Mouse (Mus musculus) intestine, embryonic 15.5 days (tissue): ENCODE results near the gene Vsig10. TPM values are rescaled to one million over a fixed set of nuclear protein-coding genes. Genes with fewer than 3 reads are reported as not detected.
A peak's percentile ranks its signal among the peaks of the same experiment; 100 is the strongest.

Experiments used
- ATAC-seq: fragments of 200-750 bp; cut with Nextera tagmentation; 2 replicates; pipeline ENCODE4 v1.8.0; 2017; ENCODE audit warnings: moderate TSS enrichment, moderate library complexity
- H3K27ac ChIP-seq: fragments of 300-500 bp; sonication (generic); 2 replicates; pipeline ENCODE4 v1.5.1; 2015; ENCODE audit warnings: mild to moderate bottlenecking, inconsistent platforms
- H3K27me3 ChIP-seq: fragments of 300-500 bp; sonication (generic); replicated peaks from 2 replicates; pipeline ENCODE4 v1.6.1; 2015; ENCODE audit warnings: inconsistent platforms
- H3K36me3 ChIP-seq: fragments of 300-500 bp; sonication (generic); 2 replicates; pipeline ENCODE4 v1.6.1; 2015; ENCODE audit warnings: inconsistent platforms
- H3K4me1 ChIP-seq: fragments of 300-500 bp; sonication (generic); replicated peaks from 2 replicates; pipeline ENCODE4 v1.6.1; 2015; ENCODE audit warnings: inconsistent platforms
- H3K4me2 ChIP-seq: fragments of 300-500 bp; sonication (generic); replicated peaks from 2 replicates; pipeline ENCODE4 v1.6.1; 2015; ENCODE audit warnings: mild to moderate bottlenecking, inconsistent platforms
- H3K4me3 ChIP-seq: fragments of 300-500 bp; sonication (generic); replicated peaks from 2 replicates; pipeline ENCODE4 v1.5.1; 2015; ENCODE audit warnings: inconsistent platforms
- H3K9ac ChIP-seq: fragments of 300-500 bp; sonication (generic); 2 replicates; pipeline ENCODE4 v1.6.1; 2015; ENCODE audit warnings: inconsistent platforms
- H3K9me3 ChIP-seq: fragments of 300-500 bp; sonication (generic); 2 replicates; pipeline ENCODE4 v1.6.1; 2016; ENCODE audit warnings: inconsistent platforms
- WGBS: fragments of 180-500 bp; shearing (Covaris S2); methylation state at CpG from one replicate; pipeline ENCODE4 v1.1.7; 2015; 5-methylcytosine and 5-hydroxymethylcytosine counted together
- polyA plus RNA-seq: library from polyadenylated mRNA; unstranded; fragments of >200 nt; fragmentation: Nextera tagmentation; extraction: Ambion mirVana; gene quantifications from 2 replicates; pipeline ENCODE4 v1.2.1, GENCODE M21; 2015

Gene Vsig10
- polyA plus RNA-seq = 14.1 and 16.8 TPM in 2 replicates

- Histone ChIP-seq H3K4me3 (peak within 1 kb of the TSS; percentile 83), H3K27me3 (no peaks in the 10 kb centered on the region), H3K36me3 (no peaks in the 10 kb centered on the region), H3K4me2 (peak within 1 kb of the TSS; percentile 89), H3K9me3 (no peaks in the 10 kb centered on the region), H3K27ac (peak within 1 kb of the TSS; percentile 92), H3K9ac (peak within 1 kb of the TSS; percentile 88), H3K4me1 (peaks cover 18% of the 10 kb centered on the region; the same call in 1 of the 2 replicates)
- ATAC-seq = peak; percentile 79
- under 1% methylated on average over 81 of the region's 81 CpGs for WGBS
These were observed at the start of gene Vsig10 for GRCm38 (mm10) chr5:117318741-117319629. TSS of gene Vsig10 (plus strand) at chr5:117319083.

GRCm38 (mm10) chr5:117269395-117269794 lies 49.5 kb upstream of the Vsig10 start:
- H3K9me3 ChIP-seq = no peaks in the 10 kb centered on the region
- WGBS = 94% methylated on average over 12 of the region's 12 CpGs
- ATAC-seq = peak; percentile 39; the same call in 1 of the 2 replicates
- no peaks in the 10 kb centered on the region for H3K4me1 ChIP-seq
- no peak overlapping the region for H3K4me2 ChIP-seq
- no peak overlapping the region for H3K4me3 ChIP-seq
- no peak overlapping the region for H3K9ac ChIP-seq
- no peak overlapping the region for H3K27ac ChIP-seq
- no peaks in the 10 kb centered on the region for H3K36me3 ChIP-seq
- no peaks in the 10 kb centered on the region for H3K27me3 ChIP-seq

GRCm38 (mm10) chr5:117271945-117272344 lies 46.9 kb upstream of the Vsig10 start:
- no peak overlapping the region for H3K4me2 ChIP-seq
- no peak overlapping the region for H3K4me3 ChIP-seq
- H3K9me3 ChIP-seq = no peaks in the 10 kb centered on the region
- no peaks in the 10 kb centered on the region for H3K27me3 ChIP-seq
- H3K9ac ChIP-seq = no peak overlapping the region
- no peak for ATAC-seq
- no peaks in the 10 kb centered on the region for H3K4me1 ChIP-seq
- H3K27ac ChIP-seq = no peak overlapping the region
- H3K36me3 ChIP-seq = no peaks in the 10 kb centered on the region
- WGBS = 94% methylated on average over 14 of the region's 14 CpGs

- no peak overlapping the region for H3K27ac ChIP-seq
- 71% methylated on average over 5 of the region's 5 CpGs for WGBS
- no peak overlapping the region for H3K4me2 ChIP-seq
- no peaks in the 10 kb centered on the region for H3K36me3 ChIP-seq
- H3K27me3 ChIP-seq = no peaks in the 10 kb centered on the region
- ATAC-seq = no peak
- H3K9ac ChIP-seq = no peak overlapping the region
- H3K9me3 ChIP-seq = no peaks in the 10 kb centered on the region
- no peak overlapping the region for H3K4me3 ChIP-seq
- no peaks in the 10 kb centered on the region; the same call in 1 of the 2 replicates for H3K4me1 ChIP-seq
These were observed 44.1 kb upstream of the Vsig10 start for GRCm38 (mm10) chr5:117274817-117275216.

GRCm38 (mm10) chr5:117277784-117278183 lies 41.1 kb upstream of the Vsig10 start:
- Histone ChIP-seq H3K9me3 (no peaks in the 10 kb centered on the region), H3K27me3 (no peaks in the 10 kb centered on the region), H3K4me2 (no peak overlapping the region), H3K4me3 (no peak overlapping the region), H3K36me3 (peaks cover 8% of the 10 kb centered on the region; the same call in 1 of the 2 replicates), H3K4me1 (peaks cover 2% of the 10 kb centered on the region; the same call in 1 of the 2 replicates), H3K27ac (no peak overlapping the region), H3K9ac (no peak overlapping the region)
- no peak for ATAC-seq
- 96% methylated on average over 6 of the region's 6 CpGs for WGBS

- H3K27ac ChIP-seq = no peak overlapping the region
- ATAC-seq = peak; percentile 63
These were observed 39.8 kb upstream of the Vsig10 start for GRCm38 (mm10) chr5:117278809-117279668.

GRCm38 (mm10) chr5:117279669-117280050 lies 39.2 kb upstream of the Vsig10 start:
- no peak overlapping the region for H3K27ac ChIP-seq
- H3K27me3 ChIP-seq = no peaks in the 10 kb centered on the region
- peaks cover 6% of the 10 kb centered on the region for H3K4me1 ChIP-seq
- no peaks in the 10 kb centered on the region for H3K9me3 ChIP-seq
- no peak overlapping the region for H3K4me3 ChIP-seq
- peak; percentile 40 for ATAC-seq
- H3K9ac ChIP-seq = no peak overlapping the region
- H3K36me3 ChIP-seq = peaks cover 13% of the 10 kb centered on the region; the same call in 1 of the 2 replicates
- H3K4me2 ChIP-seq = no peak overlapping the region
- WGBS = 57% methylated on average over 4 of the region's 4 CpGs

More at GRCm38 (mm10) chr5:117278809-117279668, 39.8 kb upstream of the Vsig10 start:
- WGBS = 73% methylated on average over 15 of the region's 15 CpGs
- H3K9ac ChIP-seq = no peak overlapping the region
- no peak overlapping the region for H3K4me2 ChIP-seq
- peaks cover 8% of the 10 kb centered on the region; the same call in 1 of the 2 replicates for H3K36me3 ChIP-seq
- peaks cover 2% of the 10 kb centered on the region; the same call in 1 of the 2 replicates for H3K4me1 ChIP-seq
- no peaks in the 10 kb centered on the region for H3K9me3 ChIP-seq
- H3K27me3 ChIP-seq = no peaks in the 10 kb centered on the region
- no peak overlapping the region for H3K4me3 ChIP-seq

GRCm38 (mm10) chr5:117281536-117281935 lies 37.3 kb upstream of the Vsig10 start:
- H3K4me3 ChIP-seq = no peak overlapping the region
- peaks cover 16% of the 10 kb centered on the region; the same call in 1 of the 2 replicates for H3K36me3 ChIP-seq
- peaks cover 19% of the 10 kb centered on the region for H3K4me1 ChIP-seq
- H3K27me3 ChIP-seq = no peaks in the 10 kb centered on the region
- no peak overlapping the region for H3K9ac ChIP-seq
- no peak overlapping the region for H3K4me2 ChIP-seq
- ATAC-seq = no peak
- H3K27ac ChIP-seq = no peak overlapping the region
- 86% methylated on average over 10 of the region's 10 CpGs for WGBS
- H3K9me3 ChIP-seq = no peaks in the 10 kb centered on the region

- no peak overlapping the region for H3K4me2 ChIP-seq
- no peaks in the 10 kb centered on the region for H3K27me3 ChIP-seq
- H3K4me1 ChIP-seq = peaks cover 19% of the 10 kb centered on the region
- WGBS = 84% methylated on average over 8 of the region's 8 CpGs
- H3K36me3 ChIP-seq = peaks cover 16% of the 10 kb centered on the region; the same call in 1 of the 2 replicates
- H3K9ac ChIP-seq = no peak overlapping the region
- no peak overlapping the region for H3K4me3 ChIP-seq
- no peak overlapping the region for H3K27ac ChIP-seq
- ATAC-seq = no peak
- H3K9me3 ChIP-seq = no peaks in the 10 kb centered on the region
These were observed 36.5 kb upstream of the Vsig10 start for GRCm38 (mm10) chr5:117282360-117282759.

GRCm38 (mm10) chr5:117284029-117284428 lies 34.9 kb upstream of the Vsig10 start:
- Histone ChIP-seq H3K27me3 (no peaks in the 10 kb centered on the region), H3K4me2 (no peak overlapping the region), H3K4me3 (no peak overlapping the region), H3K36me3 (peaks cover 16% of the 10 kb centered on the region; the same call in 1 of the 2 replicates), H3K27ac (no peak overlapping the region), H3K9me3 (no peaks in the 10 kb centered on the region), H3K4me1 (peaks cover 22% of the 10 kb centered on the region), H3K9ac (no peak overlapping the region)
- WGBS = 78% methylated on average over 9 of the region's 9 CpGs
- ATAC-seq = no peak

GRCm38 (mm10) chr5:117284682-117285081 lies 34.2 kb upstream of the Vsig10 start:
- no peak for ATAC-seq
- peaks cover 16% of the 10 kb centered on the region; the same call in 1 of the 2 replicates for H3K36me3 ChIP-seq
- 0 out of 2 replicates have a peak overlapping the region, but pooled peaks have one; percentile 8 for H3K9ac ChIP-seq
- WGBS = 62% methylated on average over 7 of the region's 7 CpGs
- H3K4me2 ChIP-seq = no peak overlapping the region
- H3K27me3 ChIP-seq = no peaks in the 10 kb centered on the region
- no peaks in the 10 kb centered on the region for H3K9me3 ChIP-seq
- H3K27ac ChIP-seq = no peak overlapping the region
- no peak overlapping the region for H3K4me3 ChIP-seq
- H3K4me1 ChIP-seq = peaks cover 22% of the 10 kb centered on the region

- H3K4me1 ChIP-seq = peaks cover 20% of the 10 kb centered on the region
- no peak for ATAC-seq
- 85% methylated on average over 4 of the region's 4 CpGs for WGBS
- H3K9ac ChIP-seq = no peak overlapping the region
- H3K36me3 ChIP-seq = peaks cover 16% of the 10 kb centered on the region; the same call in 1 of the 2 replicates
- H3K9me3 ChIP-seq = no peaks in the 10 kb centered on the region
- no peak overlapping the region for H3K27ac ChIP-seq
- H3K27me3 ChIP-seq = no peaks in the 10 kb centered on the region
- peak overlapping the region; percentile 71; the same call in 1 of the 2 replicates for H3K4me2 ChIP-seq
- H3K4me3 ChIP-seq = no peak overlapping the region
These were observed 33.6 kb upstream of the Vsig10 start for GRCm38 (mm10) chr5:117285266-117285665.
